Mouse (Mus musculus) liver, postnatal 0 days (tissue): ENCODE measurements at regions not wholly inside any gene's neighbourhood (a gene's known extent, or its start where the extent isn't known, plus 50 kb on each side); places are given as distances from the start of the nearest gene placed in this dataset.

Experiments
- CTCF ChIP-seq: sonication (generic); IDR thresholded peaks from 2 replicates; pipeline ENCODE4 v1.5.1; 2016; ENCODE audit warnings: antibody characterized with exemption, low read depth
- EP300 ChIP-seq: IDR thresholded peaks from 2 replicates; pipeline ENCODE4 v1.6.1; 2016; ENCODE audit warnings: antibody characterized with exemption, low read depth, mild to moderate bottlenecking

DNA sequence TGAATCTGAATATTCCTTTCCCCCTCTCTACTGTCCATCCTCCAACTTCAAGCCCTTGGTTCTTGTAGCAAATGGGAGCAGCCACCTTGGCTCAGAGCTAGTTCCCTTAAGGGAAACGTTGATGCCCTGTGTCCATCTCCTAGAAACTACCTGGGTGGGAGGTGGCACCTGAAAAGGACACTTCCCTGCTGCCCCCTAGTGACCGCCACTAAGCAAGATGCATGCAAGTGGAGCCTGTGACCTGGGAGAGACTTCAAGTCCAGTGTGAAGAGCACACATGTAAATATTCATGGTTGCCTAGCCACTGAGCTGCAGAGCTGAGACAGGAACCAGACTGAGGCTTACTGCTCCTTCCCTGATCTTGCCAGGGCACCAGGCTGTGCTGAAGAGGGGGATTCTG lies 238.1 kb downstream of the Cdh26 start:
- TF ChIP-seq CTCF (peak; percentile 56), EP300 (no peak)
